Mouse (Mus musculus): ENCODE measurements around the gene Alpi.
A peak's percentile ranks its signal among the peaks of the same experiment; 100 is the strongest.

Alpi gene

DNA sequence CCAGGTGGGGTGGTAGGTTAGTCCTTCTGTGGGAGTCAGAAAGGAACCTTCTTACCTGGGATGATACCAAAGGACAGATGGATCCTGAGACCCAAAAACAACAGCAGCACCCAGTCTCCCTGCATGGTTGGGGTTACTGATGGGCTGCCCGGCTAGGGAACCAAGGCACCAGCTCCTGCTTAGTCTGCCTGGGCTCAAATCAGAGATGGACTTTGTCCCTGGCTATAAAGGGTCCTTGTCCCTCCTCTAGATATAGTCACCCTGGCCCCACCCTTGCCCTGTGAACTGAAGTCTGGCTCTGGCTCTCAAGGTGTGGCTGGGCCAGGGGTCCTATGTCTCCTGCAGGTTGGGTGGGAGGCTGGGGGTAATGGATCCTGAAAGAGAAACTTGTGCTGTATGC, at the start of gene Alpi:
Gene Alpi, minus strand, starts transcription at position 196 of the 400 bp plus-strand sequence.
- no peak for DNase-seq

DNA sequence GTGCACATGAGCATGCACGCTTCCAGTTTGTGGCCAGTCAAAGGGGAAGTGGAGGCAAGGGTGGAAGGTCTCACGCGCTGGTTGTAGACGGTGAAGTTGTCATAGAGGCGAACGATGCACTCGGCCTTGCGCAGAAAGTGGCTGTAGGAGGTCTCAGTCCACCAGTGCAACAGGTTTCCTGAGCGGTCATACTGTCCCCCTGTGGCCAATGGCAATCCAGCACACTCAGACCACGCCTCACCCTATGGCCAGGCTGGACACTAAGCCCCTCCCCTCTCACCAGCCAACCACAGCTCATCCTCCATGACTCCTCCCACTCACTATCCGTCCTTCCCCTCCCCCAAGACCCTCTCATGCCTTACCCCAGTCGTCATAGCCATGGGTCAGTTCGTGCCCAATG, 48.0 kb upstream of the Alpi start:
- DNase-seq = no peak

DNA sequence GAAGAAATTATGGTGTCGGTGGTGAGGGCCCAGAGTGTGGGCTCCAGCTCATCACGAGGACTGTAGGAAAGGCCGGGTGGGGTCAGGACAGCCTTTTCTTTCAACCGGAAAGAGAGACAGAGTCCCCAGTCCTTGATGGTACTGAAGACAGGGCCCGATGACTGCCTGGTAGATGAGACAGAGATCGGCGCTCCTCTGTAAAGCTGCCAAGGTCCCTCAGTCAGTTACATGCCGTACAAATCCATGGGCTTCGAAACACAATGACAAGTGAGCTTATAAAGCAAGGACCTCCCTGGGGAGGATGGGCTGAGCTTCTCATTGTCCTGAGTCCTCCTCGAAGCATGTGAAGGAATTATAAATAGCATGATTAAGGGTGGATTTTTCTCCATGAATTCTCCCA, 41.7 kb upstream of the Alpi start:
- DNase-seq = no peak

DNA sequence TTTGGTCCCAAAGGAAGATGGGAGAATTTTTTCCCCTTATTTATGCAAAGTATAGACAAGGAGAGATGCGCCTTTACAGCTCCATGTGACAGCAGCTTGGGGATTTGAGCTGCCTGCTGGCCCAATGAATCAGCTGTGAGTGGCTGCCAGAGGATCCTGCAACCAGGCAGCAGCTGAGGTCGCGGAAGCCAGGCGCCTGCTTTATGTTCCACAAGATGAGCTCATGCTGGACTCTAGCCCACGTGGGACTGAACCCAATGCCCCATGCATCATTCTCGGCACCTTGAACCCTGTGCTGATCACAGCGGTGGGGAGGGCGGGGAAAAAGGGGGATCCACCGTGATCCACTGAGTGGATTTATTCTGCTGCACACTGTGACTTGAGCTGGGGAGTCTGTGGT, 41.0 kb upstream of the Alpi start:
- peak; percentile 65 to 66 for DNase-seq

DNA sequence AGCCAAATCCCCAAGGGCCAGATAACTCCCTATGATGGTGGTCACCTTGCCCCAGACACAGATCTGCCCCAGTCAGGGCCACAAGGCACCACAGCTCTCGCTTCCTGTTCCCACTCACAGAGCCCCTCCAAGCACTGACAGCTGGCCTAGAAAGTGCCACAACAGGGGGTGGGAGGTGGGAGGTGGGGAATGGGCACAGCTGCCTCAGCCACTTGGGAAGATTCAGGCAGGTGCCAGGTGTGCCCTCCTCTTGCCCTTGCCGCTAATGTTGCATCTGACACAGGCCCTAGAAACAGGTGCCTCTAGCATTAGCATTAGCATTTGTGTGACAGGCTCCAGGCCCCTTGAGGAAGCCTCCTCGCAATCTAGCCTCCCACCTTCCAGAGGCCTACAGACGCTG, 40.1 kb upstream of the Alpi start:
- no peak for DNase-seq

DNA sequence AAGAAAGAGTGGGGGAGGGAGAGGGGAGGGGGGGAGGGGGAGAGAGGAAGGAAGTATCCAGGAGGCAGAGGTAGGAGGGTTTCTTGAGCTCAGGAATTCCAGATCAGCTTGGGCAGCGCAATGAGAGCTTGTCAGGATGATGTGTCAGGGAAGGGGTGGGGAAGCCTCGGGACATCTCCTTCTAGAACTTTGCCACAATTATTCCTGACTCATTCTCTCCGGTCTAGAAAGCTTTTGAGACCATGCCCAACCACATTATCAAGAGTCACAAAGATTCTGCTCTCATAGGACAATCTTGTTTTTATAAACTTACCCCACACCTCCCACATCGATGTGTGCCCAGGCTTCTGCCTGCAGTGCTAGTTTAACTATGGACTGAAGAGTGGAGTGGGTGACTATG, 30.4 kb upstream of the Alpi start:
- no peak for DNase-seq

DNA sequence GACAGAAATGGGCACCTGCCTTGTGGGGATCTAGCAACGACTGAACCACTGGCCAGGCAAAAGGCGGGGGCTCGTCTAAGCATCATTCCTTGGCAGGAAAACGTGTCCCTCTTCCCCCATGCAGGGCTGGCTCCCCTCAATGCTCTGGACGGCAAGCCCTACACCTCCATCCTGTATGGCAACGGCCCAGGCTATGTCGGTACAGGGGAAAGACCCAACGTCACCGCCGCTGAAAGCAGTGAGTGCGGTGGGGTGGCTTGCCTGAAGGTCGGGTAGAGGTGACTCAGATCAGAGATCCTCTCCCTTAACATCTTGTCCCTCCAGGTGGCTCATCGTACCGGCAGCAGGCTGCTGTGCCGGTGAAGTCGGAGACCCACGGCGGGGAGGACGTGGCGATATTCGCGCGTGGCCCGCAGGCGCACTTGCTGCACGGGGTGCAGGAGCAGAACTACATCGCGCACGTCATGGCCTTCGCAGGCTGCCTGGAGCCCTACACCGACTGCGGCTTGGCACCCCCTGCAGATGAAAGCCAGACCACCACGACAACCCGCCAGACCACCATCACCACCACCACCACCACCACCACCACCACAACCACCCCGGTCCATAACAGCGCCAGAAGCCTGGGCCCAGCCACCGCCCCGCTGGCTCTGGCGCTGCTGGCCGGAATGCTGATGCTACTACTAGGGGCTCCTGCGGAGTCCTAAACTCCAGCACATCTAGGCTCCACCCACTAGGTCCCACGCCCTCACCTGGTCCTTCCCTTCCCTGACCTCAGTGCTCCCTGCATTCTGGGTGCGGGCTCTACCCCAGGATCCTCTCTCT, 26.0 kb upstream of the Alpi start:
- DNase-seq = peak; percentile 55 to 58

DNA sequence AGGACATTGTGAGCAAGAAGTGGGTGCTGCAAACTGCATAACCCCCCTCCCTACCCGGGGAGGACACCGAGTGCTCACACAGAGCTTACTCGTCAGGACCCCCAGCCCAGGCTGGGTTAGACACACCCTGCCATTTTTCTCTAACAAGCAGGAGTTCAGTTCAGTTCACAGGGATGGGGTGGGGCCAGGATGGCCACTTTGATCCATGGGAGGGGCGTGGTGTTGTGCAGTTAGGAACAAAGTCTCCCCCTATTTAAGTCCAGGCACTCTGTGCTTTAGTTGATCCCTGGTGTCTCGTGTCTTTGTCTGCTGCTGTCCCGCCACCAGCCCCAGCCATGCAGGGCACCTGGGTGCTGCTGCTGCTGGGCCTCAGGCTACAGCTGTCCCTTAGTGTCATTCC, 23.3 kb upstream of the Alpi start, which contains the start of gene Akp3:
Gene Akp3, plus strand, starts transcription at position 301 of the 400 bp plus-strand sequence.
- no peak for DNase-seq

DNA sequence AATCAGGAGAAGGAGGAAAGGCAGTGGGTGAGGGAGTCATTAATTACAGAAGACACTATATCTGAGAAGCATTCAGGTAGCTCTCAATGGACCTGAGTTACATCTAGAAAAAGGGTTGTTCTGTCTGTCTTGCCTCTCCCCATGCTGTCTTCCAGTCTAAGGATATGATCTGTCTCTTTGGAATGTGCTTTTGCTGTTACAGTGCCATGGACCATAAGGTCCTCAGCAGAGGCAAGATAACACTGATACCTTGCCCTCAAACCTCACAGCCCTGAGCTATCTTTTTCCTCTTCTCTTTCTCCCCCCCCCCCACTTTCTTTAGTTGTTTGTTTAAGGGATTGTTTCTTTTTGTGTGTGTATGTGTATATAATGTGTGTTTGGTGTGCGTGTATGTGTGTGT, 13.4 kb upstream of the Alpi start:
- DNase-seq = no peak

DNA sequence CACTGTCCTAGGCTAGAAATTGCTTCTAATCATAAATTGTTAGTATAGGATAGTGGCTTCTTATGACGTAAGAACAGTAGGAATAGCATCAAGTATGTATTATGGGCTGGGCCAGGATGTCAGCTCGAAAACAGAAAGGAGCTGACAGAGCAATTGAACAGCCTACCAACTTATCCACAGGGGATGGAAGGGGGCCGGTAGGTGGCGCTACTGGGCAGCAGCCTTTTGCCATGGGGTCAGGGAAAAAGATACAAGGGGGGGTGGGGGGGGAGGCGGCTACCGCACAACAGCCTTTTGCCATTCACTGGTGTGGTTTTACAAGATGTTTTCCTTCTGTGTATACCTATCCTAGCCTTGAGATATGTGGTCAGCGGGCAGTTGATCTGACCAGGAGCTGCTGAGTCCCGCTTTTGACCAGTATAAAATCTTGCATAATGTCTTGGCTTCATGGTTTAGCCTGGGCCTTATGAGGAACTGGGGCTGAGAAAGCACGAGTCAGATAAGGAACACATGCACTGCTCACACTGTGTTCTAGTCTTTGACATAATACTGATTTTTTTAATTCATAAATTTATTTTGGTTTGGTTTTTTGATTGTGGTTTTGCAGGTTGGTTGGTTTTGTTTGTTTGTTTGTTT, 10.4 kb upstream of the Alpi start:
- DNase-seq = peak; percentile 65 to 72

DNA sequence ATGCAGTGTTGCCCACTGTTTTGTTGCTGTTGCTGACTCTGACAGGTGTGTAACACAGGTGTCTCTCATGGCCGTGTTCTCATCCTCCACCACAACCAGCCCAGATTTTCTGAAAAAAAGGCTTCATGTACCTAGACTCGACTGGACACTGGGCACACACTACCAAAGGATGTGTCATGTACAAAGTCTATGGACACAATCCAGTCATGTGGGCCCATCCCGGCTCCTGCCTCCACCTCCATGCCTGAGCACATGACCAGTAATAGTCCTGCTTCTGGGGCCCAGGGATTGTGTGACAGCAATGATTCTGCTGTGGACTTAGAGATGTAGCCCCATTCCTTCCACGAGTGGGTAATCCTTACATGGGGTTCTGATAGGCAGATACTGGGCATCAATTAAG, 7.2 kb upstream of the Alpi start:
- DNase-seq = no peak

DNA sequence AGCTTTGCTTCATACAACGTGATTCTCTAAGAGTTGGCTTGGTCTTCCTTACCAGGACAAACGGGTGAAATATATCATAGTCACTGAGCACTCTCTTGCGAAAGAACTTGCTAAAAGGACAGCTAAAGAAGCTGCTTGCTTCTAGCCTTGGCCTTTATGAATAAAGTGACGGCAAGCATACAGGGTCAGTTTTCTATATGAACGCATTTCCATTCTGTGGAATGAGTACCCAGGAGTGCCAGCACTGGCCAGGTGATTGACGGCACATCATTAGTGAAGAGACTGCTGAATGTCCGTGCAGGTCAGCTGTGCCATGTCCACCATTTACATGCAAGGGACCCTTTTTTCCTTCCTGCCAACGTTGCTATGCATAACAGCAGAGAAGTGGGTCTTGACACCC, 5.1 kb upstream of the Alpi start:
- no peak for DNase-seq

DNA sequence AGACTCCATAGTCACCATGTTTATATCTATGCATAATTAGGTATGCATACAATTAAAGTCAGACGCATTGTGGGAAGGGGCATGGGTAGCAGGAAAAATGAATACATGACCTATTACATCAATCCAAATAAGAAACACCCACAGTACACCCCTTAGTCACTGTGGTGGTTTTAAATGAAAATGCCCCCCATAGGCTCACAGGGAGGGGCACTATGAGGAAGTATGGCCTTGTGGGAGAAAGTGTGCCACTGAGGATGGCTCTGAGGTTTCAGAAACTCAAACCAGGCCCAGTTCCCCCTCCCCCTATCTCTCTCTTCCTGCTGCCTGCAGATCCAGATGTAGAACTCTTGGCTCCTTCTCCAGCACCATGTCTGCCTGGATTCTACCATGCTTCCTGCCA, 2.5 kb upstream of the Alpi start:
- DNase-seq = no peak

DNA sequence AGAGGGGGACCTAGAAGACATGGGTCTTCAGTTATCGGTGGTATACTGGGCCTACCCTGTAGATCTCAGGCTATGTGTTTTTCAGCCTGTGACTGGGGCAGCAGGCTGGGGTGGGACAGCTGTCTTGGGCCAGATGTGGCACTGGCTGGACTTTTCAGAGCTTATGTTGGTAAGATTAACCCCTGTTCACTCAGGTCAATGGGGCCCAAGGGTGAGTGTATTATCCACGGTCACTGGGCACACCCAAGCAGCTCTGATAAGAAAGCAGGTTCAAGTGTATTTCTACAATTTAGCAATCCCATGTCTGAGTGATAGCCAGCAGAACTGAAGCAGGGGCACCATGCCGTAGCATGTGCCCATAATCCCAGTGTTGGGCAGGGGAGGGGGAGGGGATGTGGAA, 708 bp upstream of the Alpi start:
- DNase-seq = no peak

DNA sequence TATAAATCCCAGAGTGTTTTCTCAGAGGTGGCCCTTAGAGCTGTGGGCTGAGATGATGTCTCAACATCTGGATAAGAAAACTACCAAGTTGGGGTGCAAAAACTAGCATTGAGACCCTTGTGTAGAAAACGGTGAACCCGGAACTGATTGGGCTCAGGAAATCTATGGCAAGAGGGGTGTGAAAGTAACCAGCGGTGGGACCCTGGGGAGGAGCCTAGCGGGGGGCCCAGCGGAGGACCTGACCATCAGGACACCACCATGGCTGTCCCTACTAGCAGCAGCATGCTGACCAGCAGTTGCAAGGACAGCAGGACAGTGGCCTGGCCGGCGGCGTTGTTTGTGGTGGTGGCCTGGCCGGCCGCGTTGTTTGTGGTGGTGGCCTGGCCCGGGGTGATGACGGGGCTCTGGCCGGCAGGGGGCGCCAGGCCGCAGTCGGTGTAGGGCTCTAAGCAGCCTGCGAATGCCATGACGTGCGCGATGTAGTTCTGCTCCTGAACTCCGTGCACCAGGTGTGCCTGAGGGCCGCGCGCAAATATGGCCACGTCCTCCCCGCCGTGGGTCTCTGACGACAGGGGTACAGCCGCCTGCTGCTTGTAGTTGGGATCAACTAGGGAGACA, 2.9 kb downstream of the Alpi start:
- DNase-seq = peak; percentile 81

DNA sequence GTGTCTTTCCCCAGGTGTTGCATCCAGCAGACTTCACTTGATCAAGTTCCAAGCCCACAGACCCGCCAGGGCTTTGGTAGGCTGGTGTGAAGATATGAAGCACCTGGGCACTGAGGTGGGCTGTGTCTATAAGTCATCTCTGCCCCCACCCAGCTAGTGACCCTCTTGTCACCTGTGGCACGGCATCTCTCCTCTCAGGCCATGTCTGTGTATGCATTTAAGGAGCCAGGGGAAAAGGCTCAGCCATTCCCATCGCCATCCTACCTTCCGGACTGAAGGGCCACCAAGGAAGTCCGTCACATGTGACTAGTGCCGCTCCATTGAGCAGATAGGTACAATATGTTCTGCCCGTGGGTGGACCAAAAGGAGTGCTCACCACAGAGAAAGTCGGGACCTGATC, 5.8 kb downstream of the Alpi start:
- no peak for DNase-seq

DNA sequence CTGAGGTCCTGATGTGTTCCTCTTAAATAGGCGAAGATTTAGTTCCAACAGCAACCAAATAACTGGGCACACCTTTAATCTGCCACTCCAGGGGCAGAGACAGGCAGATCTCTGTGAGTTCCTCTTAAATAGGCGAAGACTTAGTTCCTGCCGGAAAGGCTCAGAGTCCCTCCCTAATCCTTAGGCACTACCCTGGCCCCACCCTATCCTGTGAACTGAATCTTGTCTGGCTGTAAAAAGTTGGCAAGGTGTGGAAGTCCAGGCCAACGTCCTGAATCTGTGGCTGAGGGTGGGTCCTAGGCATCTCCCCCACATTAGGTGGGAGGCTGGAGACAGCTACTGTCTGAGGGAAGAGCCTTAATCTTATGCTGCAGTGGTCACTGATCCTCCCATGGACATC, 11.6 kb downstream of the Alpi start, which contains the start of gene Alppl2:
Gene Alppl2, minus strand, starts transcription at position 101 of the 400 bp plus-strand sequence.
- DNase-seq = no peak

DNA sequence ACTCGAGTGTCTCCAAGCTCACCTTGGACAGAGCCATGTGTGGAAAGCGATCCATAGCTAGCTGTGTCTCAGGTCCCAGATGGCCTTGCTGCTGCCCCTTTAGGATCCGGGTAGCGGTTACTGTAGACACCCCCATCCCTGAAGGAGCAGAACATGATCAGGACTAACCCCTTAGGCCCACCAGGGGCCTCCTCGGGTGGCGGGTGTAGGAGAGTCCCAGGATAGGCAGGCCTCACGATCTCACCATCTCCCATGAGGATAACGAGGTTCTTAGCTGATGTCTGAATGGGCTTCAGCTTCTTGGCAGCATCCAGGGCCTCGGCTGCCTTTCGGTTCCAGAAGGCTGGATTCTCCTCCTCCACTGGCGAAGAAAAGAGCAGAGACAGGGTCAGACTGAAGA, 12.2 kb downstream of the Alpi start:
- DNase-seq = no peak

DNA sequence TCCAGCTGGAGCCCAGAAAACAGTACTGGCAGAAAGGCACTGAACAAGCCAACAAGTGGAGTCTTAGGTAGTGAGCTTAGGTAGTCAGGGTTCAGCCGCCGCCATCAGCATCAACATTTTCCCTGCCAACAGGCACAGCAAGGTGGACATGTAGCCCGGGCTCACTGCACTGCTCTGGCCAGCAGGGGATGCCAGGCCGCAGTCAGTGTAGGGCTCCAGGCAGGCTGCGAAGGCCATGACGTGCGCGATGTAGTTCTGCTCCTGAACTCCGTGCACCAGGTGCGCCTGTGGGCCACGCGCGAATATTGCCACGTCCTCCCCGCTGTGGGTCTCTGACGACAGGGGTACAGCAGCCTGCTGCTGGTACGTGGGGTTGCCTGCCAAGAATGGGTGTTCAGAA, 14.4 kb downstream of the Alpi start:
- DNase-seq = no peak

DNA sequence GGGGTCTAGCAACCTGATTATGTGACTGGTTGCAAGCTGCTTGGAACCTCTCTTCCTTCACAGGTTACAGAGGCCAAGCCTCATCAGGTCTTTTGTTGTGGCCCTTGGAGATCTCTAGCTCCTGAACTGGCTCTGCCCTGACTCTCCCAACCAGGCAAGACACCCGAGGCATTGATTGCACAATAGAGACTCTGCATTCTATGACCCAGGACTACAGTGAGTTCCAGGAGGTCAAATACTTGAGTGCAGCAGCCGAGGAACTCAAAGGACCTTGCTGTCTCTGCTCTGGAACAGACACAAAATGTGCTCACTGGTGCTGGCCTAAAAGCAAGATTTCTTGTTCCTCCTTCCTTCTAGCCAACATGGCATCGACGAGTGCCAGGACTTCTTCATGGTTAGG, 15.2 kb downstream of the Alpi start:
- no peak for DNase-seq

DNA sequence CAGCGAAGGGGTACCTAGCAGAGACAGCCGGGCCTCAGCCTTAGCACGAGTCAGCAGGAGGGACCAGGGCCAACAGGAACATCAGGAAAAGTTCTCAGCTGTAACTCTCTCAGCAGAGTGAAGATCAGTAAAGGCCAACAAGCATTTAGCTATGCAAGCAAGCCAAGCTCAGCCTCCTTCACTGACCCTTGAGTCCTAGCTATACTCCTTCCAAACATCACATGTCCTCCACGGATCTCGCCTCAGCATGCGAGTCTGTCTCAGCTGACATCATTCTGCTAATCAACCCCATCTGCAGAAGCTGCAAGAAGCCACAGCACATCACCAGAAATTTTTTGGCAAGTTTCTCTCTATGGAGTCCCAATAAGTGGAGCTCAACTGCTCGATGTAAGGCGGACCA, 27.6 kb downstream of the Alpi start:
- no peak for DNase-seq

DNA sequence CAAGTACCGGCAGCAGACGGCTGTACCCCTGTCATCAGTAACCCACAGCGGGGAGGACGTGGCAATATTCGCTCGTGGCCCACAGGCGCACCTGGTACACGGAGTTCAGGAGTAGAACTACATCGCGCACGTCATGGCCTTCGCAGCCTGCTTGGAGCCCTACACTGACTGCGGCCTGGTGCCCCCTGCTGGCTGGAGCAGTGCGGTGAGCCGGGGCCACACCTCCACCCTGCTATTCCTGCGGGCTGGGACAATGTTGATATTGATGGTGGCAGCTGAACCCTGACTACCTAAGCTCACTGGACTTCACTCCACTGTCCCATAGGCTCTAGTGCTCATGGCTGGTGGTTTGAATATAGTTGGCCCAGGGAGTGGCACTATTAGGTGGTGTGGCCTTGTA, 30.7 kb downstream of the Alpi start:
- no peak for DNase-seq

DNA sequence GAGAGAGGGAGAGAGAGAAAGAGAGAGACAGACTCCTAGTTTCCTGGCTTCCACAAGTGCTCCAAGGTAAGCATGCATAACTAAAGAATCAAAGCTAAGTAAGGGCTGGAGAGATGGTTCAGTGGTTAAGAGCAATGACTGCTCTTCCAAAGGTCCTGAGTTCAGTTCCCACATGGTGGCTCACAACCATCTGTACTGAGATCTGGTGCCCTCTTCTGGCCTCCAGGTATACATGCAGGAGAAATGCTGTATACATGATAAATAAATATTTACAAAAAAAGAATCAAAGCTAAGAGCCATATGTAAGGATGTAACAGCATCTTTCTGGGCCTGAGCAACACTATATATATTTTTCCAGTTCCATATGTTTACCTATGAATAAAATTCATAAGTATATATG, 40.5 kb downstream of the Alpi start:
- DNase-seq = no peak

DNA sequence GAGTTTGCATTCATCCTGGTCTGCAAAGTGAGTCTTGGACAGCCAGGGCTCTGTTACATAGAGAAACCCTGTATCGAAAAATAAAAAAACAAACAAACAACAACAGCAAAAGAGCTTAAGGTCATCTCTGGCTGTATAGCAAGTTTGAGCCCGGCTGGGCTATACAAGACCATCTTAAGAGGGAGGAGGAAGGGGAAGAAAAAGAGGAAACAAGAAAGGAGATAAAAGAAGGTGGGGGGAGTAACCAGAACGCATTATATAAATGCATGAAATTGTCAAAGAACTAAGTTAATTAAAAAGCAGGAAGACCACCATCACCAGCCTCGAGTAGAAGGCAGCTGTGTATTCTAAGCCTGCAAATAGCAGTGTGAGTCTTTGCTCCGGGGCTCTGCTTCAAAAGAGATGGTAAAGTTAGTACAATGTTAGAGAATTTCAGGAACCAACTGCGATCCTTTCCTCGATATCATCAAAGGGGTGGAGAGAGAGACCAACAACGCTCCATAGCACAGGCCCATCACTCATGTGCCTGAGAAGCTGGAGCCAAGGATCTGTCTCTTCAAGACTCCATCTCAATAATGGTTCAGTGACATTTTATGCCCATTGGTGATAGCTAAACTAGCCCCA, 42.3 kb downstream of the Alpi start:
- DNase-seq = no peak

Measured in cerebellum, postnatal 10 days (tissue).